Mouse (Mus musculus) R1 (cell line): ENCODE results near the gene Xk.
A peak's percentile ranks its signal among the peaks of the same experiment; 100 is the strongest.
"Not testable (repeated sequence)": the region's sequence is repeated elsewhere in the genome, so short reads cannot be mapped to it uniquely, and the experiment has no call there.

Experiments
- DNase-seq: peaks from one replicate; pipeline ENCODE4 v3.0.0-alpha.2; 2018; ENCODE audit warnings: low read depth, low spot score

The Xk gene

DNA sequence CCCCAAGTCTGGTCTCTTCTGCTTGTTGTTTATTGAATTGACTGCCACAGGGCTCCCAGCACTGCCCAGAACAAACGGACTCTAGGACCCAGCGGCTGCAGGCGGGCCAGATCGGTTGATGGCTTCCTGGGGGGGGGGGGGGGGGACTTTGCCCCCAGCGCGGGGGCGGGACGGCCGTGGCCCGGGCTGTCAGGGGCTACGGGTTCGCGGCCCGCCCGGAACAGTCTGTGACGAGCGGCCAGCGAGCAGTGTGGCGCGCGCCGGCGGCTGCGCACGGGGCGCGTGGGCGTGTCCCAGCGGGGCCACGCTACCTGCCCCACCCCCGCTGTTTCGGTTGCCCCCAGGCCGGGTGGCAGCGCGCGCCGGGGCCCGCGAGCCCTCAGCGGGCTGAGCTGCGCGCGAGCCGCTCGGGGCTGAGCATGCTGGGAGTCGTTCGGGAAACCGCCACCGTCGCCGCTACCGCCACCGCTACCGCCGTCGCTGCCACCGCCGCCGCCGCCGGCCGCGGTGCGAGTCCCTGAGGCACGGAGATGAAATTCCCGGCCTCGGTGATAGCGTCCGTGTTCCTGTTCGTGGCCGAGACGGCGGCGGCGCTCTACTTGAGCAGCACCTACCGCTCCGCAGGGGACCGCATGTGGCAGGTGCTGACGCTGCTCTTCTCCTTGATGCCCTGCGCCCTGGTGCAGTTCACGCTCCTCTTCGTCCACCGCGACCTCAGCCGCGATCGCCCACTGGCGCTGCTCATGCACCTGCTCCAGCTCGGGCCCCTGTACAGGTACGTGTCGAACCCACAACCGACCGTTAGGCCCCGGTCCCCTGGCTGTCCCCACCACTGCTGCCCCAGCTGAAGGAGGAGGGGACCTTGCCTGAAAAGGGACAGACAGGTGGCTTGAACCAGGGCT lies at the start of gene Xk:
TSS of gene Xk (plus strand) at position 297 of the 902 bp plus-strand sequence.
- peak; percentile 57 for DNase-seq

DNA sequence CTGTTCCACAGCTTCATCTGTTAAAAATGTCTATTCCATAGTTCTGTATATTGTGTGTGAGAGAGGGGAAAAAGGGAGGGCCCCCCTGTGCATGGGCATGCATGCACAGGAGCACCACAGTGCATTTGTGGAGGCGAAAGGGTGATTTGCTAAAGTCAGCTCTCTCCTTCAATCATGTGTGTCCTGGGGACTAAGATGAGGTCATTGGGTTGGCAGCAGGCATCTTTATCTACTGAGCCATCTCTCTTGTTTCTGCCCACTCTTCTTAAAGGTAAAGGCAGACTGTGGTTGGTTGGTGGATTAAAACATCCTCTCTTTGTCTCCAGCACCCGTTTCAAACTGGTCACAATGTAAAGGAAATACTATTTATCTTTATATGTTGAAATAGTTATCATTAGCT lies 45.5 kb upstream of the Xk start:
- no peak for DNase-seq

DNA sequence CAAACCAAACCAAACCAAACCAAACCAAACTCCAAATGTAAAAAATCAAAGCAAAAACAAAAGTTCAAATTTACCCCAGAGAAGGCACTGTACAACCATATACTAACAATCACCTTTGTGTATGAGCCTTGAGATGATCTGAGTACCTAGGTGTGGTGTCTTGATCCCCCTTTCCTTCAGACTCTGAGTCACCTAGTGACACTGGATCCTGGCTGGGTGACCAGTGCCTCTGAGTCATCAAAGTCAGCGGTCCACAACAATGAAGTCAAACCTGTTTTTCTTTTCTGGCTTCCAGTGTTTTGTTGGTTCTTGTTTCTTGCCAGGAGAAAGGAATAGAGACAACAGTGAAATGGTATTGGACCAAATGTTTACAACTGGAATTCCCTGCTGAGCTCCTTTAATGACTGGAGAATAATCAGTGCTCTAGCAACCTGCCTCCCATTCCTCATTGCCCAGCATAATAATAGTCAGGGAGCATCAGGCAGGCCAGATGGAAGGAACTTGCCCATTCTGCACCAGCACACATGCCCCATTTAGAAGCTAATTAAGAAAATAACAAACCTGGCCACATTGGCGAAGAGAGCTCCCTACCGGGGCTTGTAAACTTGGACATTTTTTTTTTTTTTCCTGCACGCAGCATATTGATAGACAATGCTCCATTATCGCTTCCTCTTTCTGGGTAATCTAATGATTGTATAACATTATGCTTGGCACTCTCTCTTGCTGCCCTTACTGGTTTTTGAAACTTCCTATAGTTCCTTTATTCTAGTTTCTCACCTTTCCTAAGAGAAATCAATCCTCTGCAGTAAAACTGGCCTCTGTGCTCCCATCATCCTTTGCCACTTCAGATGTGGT lies 31.6 kb upstream of the Xk start:
- DNase-seq, result peak; percentile 28

DNA sequence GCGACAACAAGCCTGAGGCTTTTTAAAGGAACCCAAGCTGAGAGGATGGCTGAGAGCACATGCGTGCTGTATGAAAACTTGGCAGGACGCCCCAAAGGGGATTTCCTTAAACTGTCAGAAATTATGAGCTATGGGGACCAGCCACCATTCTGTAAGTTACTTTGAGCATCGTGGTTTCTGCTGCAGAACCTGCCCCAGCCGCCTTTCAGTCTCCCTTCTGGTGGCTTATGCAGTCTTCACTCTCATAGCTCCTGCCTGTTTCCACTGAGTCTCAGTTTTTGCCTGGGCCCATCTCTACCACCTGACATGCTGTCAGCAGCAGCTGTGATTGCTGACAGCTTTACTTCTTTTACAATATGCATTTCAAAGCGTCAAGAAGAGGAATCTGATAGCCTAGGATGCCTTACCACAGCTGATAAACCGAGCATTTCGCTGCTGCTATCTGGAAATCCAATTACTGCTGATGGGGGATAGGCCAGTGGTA lies 29.1 kb upstream of the Xk start:
- DNase-seq, result no peak

DNA sequence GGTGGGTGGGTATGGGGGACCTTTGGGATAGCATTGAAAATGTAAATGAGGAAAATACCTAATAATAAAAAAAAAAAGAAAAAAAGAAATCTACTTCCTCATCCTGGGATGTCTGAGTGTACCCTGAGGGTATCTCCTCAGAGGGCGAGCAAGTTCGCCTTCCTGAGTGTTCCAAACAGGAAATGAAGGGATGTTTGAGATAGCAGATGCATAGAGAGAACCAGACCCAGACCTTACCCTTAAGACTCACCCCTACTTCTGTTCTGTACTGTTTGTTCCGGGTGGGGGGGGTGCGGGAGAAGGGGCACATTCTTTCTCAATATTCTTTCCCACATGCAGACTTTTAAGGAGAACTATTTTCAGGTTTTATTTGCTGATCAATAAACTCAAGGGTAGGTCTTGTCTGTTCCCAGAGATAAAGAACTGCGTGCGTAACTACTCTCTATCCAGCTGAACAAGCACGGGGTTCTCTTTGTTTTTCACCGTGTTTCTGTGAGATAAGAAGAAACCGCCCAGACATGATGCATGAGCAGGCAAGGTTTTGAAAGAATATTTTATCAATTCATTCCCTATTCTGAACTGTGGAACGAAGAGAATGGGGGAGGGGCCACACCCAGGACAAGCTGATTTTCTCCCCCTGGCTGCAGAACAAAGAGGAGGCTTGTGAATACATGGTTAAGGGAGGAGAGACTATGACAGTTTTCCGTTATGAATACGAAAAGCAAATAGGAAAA lies 27.8 kb upstream of the Xk start:
- no peak for DNase-seq

DNA sequence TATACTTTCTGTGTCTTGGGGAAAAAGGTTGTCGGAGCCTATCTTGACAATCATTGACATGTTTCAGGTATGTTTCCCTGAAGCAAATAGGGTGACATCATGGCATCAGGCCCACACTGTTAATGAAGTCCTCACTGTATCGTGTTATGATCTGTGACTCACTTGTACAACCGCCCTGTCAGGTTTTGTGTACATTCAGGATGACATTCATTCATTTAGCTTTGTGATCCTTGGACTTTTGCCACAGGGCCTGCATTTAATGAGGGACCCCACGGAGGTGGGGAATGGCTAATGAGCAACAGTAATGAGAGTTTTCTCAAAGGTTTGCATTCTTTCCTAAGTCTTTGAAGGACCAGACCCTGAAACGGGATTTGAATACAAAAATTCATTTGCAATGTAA lies 23.6 kb upstream of the Xk start:
- DNase-seq, result no peak

DNA sequence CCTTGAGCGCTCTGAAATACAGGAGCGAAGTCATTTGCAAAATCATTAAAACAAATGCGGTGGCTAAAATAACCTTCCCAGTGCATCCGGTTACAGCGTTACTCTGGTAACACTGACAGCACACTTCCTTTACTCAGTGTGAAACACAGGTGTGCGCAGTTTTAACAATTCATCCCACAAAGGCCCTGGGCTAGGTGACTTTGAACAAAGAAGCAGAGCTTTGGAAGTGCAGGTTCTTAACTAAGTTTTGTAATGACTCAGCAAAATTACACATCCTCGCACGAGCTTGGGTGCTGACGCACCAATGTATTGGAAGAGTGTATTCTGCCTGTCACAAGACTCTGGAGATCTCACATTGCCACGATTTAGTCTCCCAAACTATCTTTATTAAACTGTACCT lies 18.6 kb upstream of the Xk start:
- DNase-seq, result peak; percentile 88

DNA sequence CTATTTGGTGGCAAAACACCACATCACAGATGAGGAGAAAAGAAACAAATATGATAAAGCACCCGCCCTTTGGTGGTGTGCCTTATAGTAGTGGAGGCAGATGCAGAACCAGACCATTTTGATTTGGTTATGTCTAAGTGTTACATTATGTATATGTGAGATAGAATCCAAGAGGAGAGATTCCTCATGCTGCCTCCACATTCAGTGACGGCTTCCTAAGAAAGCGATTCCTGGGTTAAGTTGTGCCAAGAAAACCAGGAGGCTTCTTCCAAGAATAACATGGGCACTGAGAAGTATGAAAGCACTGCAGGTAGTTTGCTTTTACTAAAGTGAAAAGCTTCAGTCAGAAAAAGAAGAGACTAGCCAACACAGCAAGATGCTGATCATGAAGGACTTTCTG lies 17.7 kb upstream of the Xk start:
- no peak for DNase-seq

DNA sequence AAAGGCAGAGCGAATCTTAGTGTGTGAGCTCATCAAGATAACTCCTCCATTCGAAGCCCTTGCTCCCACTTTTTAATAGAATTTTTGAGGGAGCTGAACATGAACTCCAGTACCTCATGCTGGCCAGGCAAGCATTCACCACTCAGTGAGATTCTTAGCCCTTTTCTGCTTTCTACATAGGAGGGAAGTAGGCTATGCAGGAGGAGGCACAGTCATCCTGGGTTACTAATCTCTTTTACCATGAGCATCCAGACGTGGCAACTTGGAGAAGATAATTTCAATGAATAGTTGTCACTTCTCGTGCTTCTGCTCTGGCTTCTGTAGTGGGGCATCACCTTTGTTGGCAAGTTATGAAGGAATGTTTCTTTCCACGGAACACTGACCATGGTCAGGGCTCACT lies 15.8 kb upstream of the Xk start, which contains the start of gene Gm14862:
TSS of gene Gm14862 (minus strand) at position 134 of the 400 bp plus-strand sequence.
- no peak for DNase-seq

DNA sequence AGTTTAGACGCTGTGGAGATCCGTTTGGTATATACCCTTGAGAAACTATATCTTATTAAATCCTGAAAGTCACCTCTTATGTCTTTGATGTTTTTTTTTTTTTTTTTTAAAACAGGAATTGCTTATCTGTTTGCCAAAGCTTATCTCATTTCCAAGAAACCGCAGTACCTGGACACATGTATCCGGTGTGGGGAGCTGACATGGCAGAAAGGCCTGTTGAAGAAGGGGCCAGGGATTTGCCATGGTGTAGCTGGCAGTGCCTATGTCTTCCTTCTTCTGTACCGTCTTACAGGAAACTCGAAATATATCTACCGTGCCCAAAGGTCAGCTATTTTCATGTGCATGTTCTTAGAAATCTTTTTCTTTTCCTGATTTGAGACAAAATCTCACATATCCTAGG lies 14.7 kb upstream of the Xk start:
- DNase-seq, result no peak

DNA sequence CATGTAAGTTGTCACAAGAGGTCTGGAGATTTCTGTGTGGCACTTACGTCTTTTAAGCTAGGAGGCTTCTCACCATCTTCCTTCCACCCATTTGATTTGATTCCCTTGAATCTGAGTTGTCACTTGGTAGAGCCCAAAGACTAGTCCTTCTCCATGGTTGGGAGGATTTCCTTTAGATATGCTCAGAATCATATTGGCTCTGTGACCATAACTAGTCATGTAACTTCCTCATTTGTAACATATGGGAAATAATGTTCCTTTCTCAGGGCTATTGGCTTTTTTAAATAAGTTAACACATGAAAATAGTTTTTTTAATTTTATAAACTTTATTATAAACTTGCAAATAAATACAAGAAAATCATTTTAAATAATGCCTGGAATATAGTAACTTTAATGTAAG lies 13.3 kb upstream of the Xk start:
- no peak for DNase-seq

DNA sequence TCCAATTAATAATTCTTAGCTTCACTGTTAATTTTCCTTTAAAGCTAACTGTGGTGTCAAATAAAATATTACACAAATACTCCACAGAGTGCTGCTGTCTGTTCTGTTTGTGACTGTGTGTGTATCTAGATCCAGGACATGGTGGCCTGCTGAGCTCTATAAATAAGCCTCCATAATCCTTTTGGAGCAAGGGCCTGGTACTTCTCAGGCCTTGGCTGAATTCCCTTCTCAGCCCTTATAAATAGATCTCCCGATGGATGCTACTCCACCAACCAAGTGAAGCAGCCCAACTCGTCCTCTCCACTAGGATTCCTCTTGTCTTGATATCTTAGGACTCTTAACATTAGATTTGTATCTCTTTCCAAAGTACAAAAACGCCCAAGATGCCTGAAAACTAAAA lies 1.4 kb upstream of the Xk start:
- DNase-seq, result no peak

DNA sequence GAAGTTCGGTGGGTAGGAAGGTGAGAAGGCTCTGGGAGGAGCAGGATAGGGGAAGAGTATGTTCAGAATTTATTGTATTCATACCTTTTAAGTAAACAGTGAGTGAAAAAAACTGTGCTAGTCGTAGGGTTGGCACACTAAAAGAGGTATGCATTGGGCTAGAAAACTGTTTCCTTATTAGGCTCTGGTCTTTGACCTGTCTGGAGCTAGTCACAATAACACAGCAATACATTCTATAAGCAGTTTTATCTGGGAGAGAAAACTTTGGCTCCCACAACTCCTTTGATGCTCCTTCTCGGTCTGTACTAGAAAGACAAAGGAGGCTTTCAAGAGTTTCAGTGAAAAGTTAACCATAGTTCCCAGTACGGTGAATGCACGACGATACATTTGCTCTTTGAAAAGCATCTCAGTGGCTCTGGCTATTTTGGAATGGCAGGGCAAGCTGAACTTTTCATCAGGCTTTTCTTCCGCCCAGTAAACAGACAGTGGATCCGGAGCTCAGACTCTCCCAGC lies 553 bp upstream of the Xk start:
- DNase-seq, result no peak

DNA sequence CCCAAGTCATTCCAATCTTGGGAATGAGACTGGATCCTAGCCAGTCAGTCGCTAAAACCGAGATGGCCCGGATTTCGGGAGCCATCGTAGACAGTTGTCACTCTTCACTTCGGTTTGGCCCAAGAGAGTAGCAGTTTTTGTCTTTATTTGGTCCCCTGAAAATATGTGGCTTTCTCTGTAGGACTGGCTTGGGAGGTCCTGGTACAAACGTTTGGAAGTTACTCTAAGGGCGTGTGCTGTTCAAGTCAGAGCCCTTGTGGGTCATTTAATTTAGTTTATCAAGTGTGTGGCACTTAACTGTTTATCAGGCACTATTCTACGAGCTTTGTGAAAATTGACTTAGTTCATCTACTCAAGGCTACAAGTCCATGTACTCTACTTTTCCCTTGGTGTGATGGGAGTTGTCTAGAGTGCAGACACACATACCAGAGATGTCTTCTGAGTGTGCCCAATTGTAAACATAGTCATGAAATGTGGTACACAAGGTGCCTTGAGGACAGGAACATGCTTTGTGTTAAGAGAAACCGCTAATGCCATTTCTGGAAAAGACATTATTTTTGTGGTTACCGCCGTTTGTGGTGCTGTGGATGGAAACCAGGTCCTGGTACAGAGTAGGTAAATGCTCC lies 934 bp downstream of the Xk start:
- DNase-seq, result peak; percentile 1

DNA sequence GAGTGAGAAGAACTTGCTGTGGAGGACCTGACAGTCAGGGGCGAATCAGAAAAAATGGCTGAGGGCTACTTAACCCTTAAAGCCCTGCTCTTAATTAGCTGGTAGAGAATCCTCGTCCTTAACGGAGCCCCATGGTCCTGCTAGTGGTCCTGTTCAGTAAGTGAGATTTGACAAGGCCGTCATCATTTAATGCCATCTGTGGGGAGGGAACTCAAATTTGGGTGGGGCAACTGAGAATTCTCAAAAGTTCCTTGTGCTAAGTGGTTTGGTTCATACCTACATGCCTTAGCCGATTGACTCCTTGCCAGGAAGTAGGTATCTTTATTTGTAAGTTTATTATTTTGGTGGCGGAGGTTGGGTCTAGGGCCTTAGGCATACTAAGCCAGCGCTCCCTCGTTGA lies 1.8 kb downstream of the Xk start:
- DNase-seq, result no peak

DNA sequence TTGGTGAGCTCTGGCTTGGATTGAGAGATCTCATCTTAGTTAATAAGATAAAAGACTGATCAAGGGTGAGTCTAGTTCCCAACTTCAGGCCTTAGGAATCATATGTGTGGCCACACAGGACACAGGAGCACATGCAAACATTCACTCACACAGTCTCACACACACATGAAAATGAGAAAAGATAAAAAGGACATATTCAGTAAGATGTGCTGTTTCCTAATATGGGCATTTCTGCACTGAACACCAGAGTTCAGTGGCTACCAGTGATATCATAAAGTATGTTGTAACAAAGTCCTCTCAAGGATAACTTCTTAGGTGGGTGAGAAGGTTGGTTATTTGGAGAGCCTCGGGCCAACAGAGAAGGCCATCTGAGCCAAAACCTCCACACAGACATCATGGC lies 10.9 kb downstream of the Xk start, which contains the start of gene H2al1m:
TSS of gene H2al1m (plus strand) at position 301 of the 400 bp plus-strand sequence.
- not testable (repeated sequence) for DNase-seq

DNA sequence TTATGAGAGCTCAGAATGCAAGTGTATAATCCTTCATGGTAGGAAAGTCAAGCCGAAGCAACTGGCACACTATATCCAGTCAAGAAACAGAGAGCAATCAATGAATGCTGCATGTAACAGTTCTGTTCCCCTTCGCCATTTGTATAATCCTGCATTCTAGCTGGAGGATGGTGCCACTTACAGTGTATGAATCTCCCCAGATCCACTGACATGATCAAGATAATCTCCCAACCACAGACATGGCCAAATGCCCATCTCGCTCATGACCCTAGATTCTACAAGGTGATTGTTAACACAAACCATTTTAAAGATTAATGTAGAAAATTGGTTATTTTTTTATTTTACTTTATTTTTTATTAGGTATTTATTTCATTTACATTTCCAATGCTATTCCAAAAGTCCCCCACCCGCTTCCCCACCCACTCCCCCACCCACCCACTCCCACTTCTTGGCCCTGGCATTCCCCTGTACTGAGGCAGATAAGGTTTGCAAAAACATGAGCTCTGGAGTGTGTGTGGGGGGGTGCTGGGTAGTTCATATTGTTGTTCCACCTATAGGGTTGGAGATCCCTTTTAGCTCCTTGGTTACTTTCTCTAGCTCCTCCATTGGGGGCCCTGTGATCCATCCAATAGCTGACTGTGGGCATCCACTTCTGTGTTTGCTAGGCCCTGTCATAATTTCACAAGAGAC lies 20.7 kb downstream of the Xk start:
- DNase-seq, result not testable (repeated sequence)

DNA sequence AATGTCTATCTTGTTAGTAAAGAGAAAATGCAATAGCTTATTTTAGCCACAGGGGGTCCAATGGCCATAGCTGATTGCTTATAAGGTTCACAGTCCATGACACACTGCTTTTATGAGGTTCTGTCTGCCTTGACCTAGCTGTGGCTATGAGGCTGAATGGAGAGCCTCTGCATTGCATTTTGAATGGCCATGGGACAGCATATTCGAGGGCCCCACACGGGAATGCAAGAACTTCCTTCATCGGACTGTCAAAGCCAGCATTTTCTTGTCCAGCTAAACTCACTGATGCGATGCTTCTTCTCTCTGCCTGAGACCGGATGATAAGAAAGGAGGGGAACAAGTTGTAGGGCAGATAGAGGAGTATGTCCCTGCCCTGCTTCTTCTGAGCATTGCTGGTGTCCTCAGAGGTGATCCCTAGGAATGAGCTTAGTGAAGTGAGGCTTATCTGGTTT lies 25.9 kb downstream of the Xk start:
- DNase-seq, result no peak

DNA sequence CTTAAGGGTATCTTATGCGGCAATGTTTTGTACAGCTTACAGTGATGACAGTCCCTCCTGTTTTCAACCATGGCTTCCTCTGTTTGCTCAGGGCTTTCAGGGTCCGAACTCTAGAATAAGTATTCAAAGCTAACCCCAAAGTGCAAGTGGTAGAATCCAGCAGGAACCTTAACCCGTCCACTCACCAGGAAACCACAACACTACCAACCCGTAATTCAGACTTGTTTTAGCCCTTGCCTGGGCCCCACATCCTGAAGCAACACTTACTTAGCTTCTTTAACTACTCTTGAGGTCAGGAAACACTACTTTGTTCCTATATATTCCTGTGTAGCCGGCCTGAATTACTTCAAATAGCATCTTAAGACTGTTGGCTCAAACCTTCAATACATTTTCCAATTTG lies 30.2 kb downstream of the Xk start:
- DNase-seq, result no peak

DNA sequence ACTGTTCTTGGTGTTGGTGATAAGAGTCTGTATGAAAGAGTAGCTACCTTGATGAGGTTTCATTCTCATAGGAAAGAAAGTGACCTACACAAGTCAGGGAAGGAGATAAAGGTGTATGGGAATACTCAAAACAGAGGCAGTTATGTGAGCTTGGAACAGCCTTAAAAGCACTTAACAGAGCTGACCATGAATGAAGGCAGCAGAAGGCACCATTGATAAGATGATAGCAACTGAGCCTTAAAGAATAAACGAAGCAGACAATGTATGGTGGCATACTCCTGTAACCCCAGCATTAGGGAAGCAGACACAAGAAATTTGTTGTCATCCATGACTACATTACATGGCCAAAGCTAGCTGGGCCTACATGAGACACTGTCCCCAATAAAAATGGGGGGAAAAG lies 30.9 kb downstream of the Xk start:
- DNase-seq, result no peak
